Mouse (Mus musculus) induced T-regulatory cell, adult 2 months (primary cell): ENCODE measurements around the gene Trim59.
"Not testable (repeated sequence)": the region's sequence is repeated elsewhere in the genome, so short reads cannot be mapped to it uniquely, and the experiment has no call there.

Source experiments
- DNase-seq: peaks from one replicate; pipeline ENCODE4 v3.0.0-alpha.2; 2012; ENCODE audit warnings: low read depth

The Trim59 gene

GRCm38 (mm10) chr3:69044645-69045399 lies at the start of gene Trim59:
TSS of gene Trim59 (minus strand) at chr3:69044755.
- DNase-seq = peak; percentile 94

- DNase-seq = peak; percentile 76
Observed at GRCm38 (mm10) chr3:69064005-69064404, 19.4 kb upstream of the Trim59 start.

- DNase-seq = no peak
Observed at GRCm38 (mm10) chr3:69062764-69063163, 18.2 kb upstream of the Trim59 start.

GRCm38 (mm10) chr3:69060672-69061071 lies 16.1 kb upstream of the Trim59 start:
- DNase-seq = peak; percentile 20

GRCm38 (mm10) chr3:69055871-69056270 lies 11.3 kb upstream of the Trim59 start:
- no peak for DNase-seq

GRCm38 (mm10) chr3:69054760-69055432 lies 10.3 kb upstream of the Trim59 start:
- no peak for DNase-seq

- DNase-seq = no peak
Observed at GRCm38 (mm10) chr3:69051894-69052293, 7.3 kb upstream of the Trim59 start.

- no peak for DNase-seq
Observed at GRCm38 (mm10) chr3:69049011-69049410, 4.5 kb upstream of the Trim59 start.

GRCm38 (mm10) chr3:69047684-69048083 lies 3.1 kb upstream of the Trim59 start:
- DNase-seq = no peak

GRCm38 (mm10) chr3:69046509-69046908 lies 2.0 kb upstream of the Trim59 start:
- DNase-seq = no peak

- no peak for DNase-seq
Observed at GRCm38 (mm10) chr3:69045750-69046149, 1.2 kb upstream of the Trim59 start.

- DNase-seq = no peak
Observed at GRCm38 (mm10) chr3:69045400-69045703, 797 bp upstream of the Trim59 start.

- no peak for DNase-seq
Observed at GRCm38 (mm10) chr3:69044167-69044591, 376 bp downstream of the Trim59 start.

GRCm38 (mm10) chr3:69041298-69041697 lies 3.3 kb downstream of the Trim59 start:
- DNase-seq = peak; percentile 83

- no peak for DNase-seq
Observed at GRCm38 (mm10) chr3:69040105-69040504, 4.5 kb downstream of the Trim59 start.

- no peak for DNase-seq
Observed at GRCm38 (mm10) chr3:69026133-69026783, 18.3 kb downstream of the Trim59 start.

GRCm38 (mm10) chr3:69020764-69021163 lies 23.8 kb downstream of the Trim59 start:
- no peak for DNase-seq

GRCm38 (mm10) chr3:69020285-69020684 lies 24.3 kb downstream of the Trim59 start:
- DNase-seq = peak; percentile 67

- not testable (repeated sequence) for DNase-seq
Observed at GRCm38 (mm10) chr3:69018635-69019034, 25.9 kb downstream of the Trim59 start.

GRCm38 (mm10) chr3:69017181-69017580 lies 27.4 kb downstream of the Trim59 start:
- DNase-seq = no peak

GRCm38 (mm10) chr3:69008873-69009272 lies 35.7 kb downstream of the Trim59 start:
- peak; percentile 41 for DNase-seq

GRCm38 (mm10) chr3:69006246-69006760 lies 38.3 kb downstream of the Trim59 start:
- DNase-seq = peak; percentile 68
